Mouse (Mus musculus): ENCODE measurements around the gene Fmnl2. TPM values are rescaled to one million over a fixed set of nuclear protein-coding genes. Genes with fewer than 3 reads are reported as not detected.

Fmnl2 gene
- polyA plus RNA-seq, 1 experiment from 2014 or later, result 1.9 TPM

- 63% methylated on average over 7 of the region's 7 CpGs for WGBS
- ATAC-seq, result no peak
- no peaks in the 10 kb centered on the region for H3K4me1 ChIP-seq (replicated peaks; ENCODE audit: control insufficient read depth, insufficient read depth, low read length)
- no peaks in the 10 kb centered on the region for H3K9me3 ChIP-seq (ENCODE audit: control insufficient read depth)
- H3K27ac ChIP-seq (ENCODE audit: low read depth, low read length), result no peak overlapping the region
- H3K36me3 ChIP-seq (ENCODE audit: control insufficient read depth, insufficient read depth), result no peaks in the 10 kb centered on the region
- TF ChIP-seq CTCF (IDR thresholded peaks at IDR 0.05; ENCODE audit: low read depth), result no peak; the same call in 1 of the 2 replicates
- no peak overlapping the region for H3K9ac ChIP-seq (ENCODE audit: low read depth, low read length)
- H3K4me2 ChIP-seq (replicated peaks; ENCODE audit: low read depth), result no peak overlapping the region
- no peaks in the 10 kb centered on the region for H3K27me3 ChIP-seq (replicated peaks; ENCODE audit: control insufficient read depth, insufficient read depth, low read length)
- H3K4me3 ChIP-seq (ENCODE audit: low read depth, low read length), result no peak overlapping the region
These were observed 172.2 kb downstream of the Fmnl2 start for GRCm38 (mm10) chr2:53029716-53030431.

GRCm38 (mm10) chr2:53030432-53030826, 172.8 kb downstream of the Fmnl2 start:
- no peaks in the 10 kb centered on the region for H3K9me3 ChIP-seq (ENCODE audit: control insufficient read depth)
- no peaks in the 10 kb centered on the region for H3K36me3 ChIP-seq (ENCODE audit: control insufficient read depth, insufficient read depth)
- no peak for ATAC-seq
- WGBS, result 64% methylated on average over 5 of the region's 5 CpGs
- no peaks in the 10 kb centered on the region for H3K27me3 ChIP-seq (replicated peaks; ENCODE audit: control insufficient read depth, insufficient read depth, low read length)
- no peaks in the 10 kb centered on the region for H3K4me1 ChIP-seq (replicated peaks; ENCODE audit: control insufficient read depth, insufficient read depth, low read length)
- no peak overlapping the region for H3K9ac ChIP-seq (ENCODE audit: low read depth, low read length)
- 0 out of 2 replicates have a peak overlapping the region, but pooled peaks have one; percentile 10 for H3K27ac ChIP-seq (ENCODE audit: low read depth, low read length)
- H3K4me2 ChIP-seq (replicated peaks; ENCODE audit: low read depth), result no peak overlapping the region
- no peak for TF ChIP-seq CTCF (IDR thresholded peaks at IDR 0.05; ENCODE audit: low read depth)
- H3K4me3 ChIP-seq (ENCODE audit: low read depth, low read length), result no peak overlapping the region

GRCm38 (mm10) chr2:53038253-53038652, 180.6 kb downstream of the Fmnl2 start:
- H3K27ac ChIP-seq (ENCODE audit: low read depth, low read length), result no peak overlapping the region

GRCm38 (mm10) chr2:53038737-53039136, 181.1 kb downstream of the Fmnl2 start:
- Histone ChIP-seq H3K9ac (ENCODE audit: low read depth, low read length) (no peak overlapping the region), H3K4me1 (replicated peaks; ENCODE audit: control insufficient read depth, insufficient read depth, low read length) (no peaks in the 10 kb centered on the region; the same call in 1 of the 2 replicates), H3K4me3 (ENCODE audit: low read depth, low read length) (no peak overlapping the region), H3K36me3 (ENCODE audit: control insufficient read depth, insufficient read depth) (no peaks in the 10 kb centered on the region), H3K27ac (ENCODE audit: low read depth, low read length) (no peak overlapping the region), H3K9me3 (ENCODE audit: control insufficient read depth) (no peaks in the 10 kb centered on the region), H3K4me2 (replicated peaks; ENCODE audit: low read depth) (no peak overlapping the region), H3K27me3 (replicated peaks; ENCODE audit: control insufficient read depth, insufficient read depth, low read length) (no peaks in the 10 kb centered on the region)
- no peak for ATAC-seq
- 53% methylated on average over 9 of the region's 9 CpGs for WGBS
- no peak for TF ChIP-seq CTCF (IDR thresholded peaks at IDR 0.05; ENCODE audit: low read depth)

More at GRCm38 (mm10) chr2:53038253-53038652, 180.6 kb downstream of the Fmnl2 start:
- H3K9me3 ChIP-seq (ENCODE audit: control insufficient read depth), result no peaks in the 10 kb centered on the region
- 60% methylated on average over 2 of the region's 2 CpGs for WGBS
- H3K4me1 ChIP-seq (replicated peaks; ENCODE audit: control insufficient read depth, insufficient read depth, low read length), result no peaks in the 10 kb centered on the region; the same call in 1 of the 2 replicates
- no peak overlapping the region for H3K9ac ChIP-seq (ENCODE audit: low read depth, low read length)
- no peak overlapping the region for H3K4me2 ChIP-seq (replicated peaks; ENCODE audit: low read depth)
- no peak for TF ChIP-seq CTCF (IDR thresholded peaks at IDR 0.05; ENCODE audit: low read depth)
- ATAC-seq, result no peak
- H3K4me3 ChIP-seq (ENCODE audit: low read depth, low read length), result no peak overlapping the region
- H3K36me3 ChIP-seq (ENCODE audit: control insufficient read depth, insufficient read depth), result no peaks in the 10 kb centered on the region
- H3K27me3 ChIP-seq (replicated peaks; ENCODE audit: control insufficient read depth, insufficient read depth, low read length), result no peaks in the 10 kb centered on the region

GRCm38 (mm10) chr2:53047031-53047430, 189.4 kb downstream of the Fmnl2 start:
- WGBS, result 64% methylated on average over 6 of the region's 6 CpGs
- no peak for ATAC-seq
- no peaks in the 10 kb centered on the region for H3K9me3 ChIP-seq (ENCODE audit: control insufficient read depth)
- H3K9ac ChIP-seq (ENCODE audit: low read depth, low read length), result no peak overlapping the region
- no peaks in the 10 kb centered on the region for H3K4me1 ChIP-seq (replicated peaks; ENCODE audit: control insufficient read depth, insufficient read depth, low read length)
- TF ChIP-seq CTCF (IDR thresholded peaks at IDR 0.05; ENCODE audit: low read depth), result no peak
- no peaks in the 10 kb centered on the region for H3K36me3 ChIP-seq (ENCODE audit: control insufficient read depth, insufficient read depth)
- no peak overlapping the region for H3K4me3 ChIP-seq (ENCODE audit: low read depth, low read length)
- no peaks in the 10 kb centered on the region for H3K27me3 ChIP-seq (replicated peaks; ENCODE audit: control insufficient read depth, insufficient read depth, low read length)
- H3K27ac ChIP-seq (ENCODE audit: low read depth, low read length), result no peak overlapping the region
- no peak overlapping the region for H3K4me2 ChIP-seq (replicated peaks; ENCODE audit: low read depth)

GRCm38 (mm10) chr2:53047749-53048387, 190.2 kb downstream of the Fmnl2 start:
- WGBS, result 96% methylated on average over 1 of the region's 1 CpGs
- Histone ChIP-seq H3K27ac (ENCODE audit: low read depth, low read length) (no peak overlapping the region), H3K4me2 (replicated peaks; ENCODE audit: low read depth) (no peak overlapping the region), H3K36me3 (ENCODE audit: control insufficient read depth, insufficient read depth) (no peaks in the 10 kb centered on the region), H3K27me3 (replicated peaks; ENCODE audit: control insufficient read depth, insufficient read depth, low read length) (no peaks in the 10 kb centered on the region), H3K9me3 (ENCODE audit: control insufficient read depth) (no peaks in the 10 kb centered on the region), H3K4me3 (ENCODE audit: low read depth, low read length) (no peak overlapping the region), H3K4me1 (replicated peaks; ENCODE audit: control insufficient read depth, insufficient read depth, low read length) (no peaks in the 10 kb centered on the region), H3K9ac (ENCODE audit: low read depth, low read length) (no peak overlapping the region)
- TF ChIP-seq CTCF (IDR thresholded peaks at IDR 0.05; ENCODE audit: low read depth), result no peak
- no peak for ATAC-seq
